Mouse (Mus musculus) kidney, adult 2 months (tissue): ENCODE results near the gene Adamts14.

Experiments
- CTCF ChIP-seq: fragments of 200-500 bp; conservative IDR thresholded peaks from 2 replicates; pipeline ENCODE4 v1.5.1; 2011; ENCODE audit warnings: low read depth, mild to moderate bottlenecking, control low read depth, low read length, moderate library complexity, mixed read lengths; ENCODE audit not compliant: insufficient read depth, insufficient read length
- POLR2A ChIP-seq: fragments of 200-500 bp; IDR thresholded peaks from one replicate; pipeline ENCODE4 v1.6.1; 2011; ENCODE audit warnings: low read depth, low read length, control low read depth

- TF ChIP-seq CTCF, result no peak
- TF ChIP-seq POLR2A, result no peak
These were observed 105.7 kb downstream of the Adamts14 start for GRCm38 (mm10) chr10:61167333-61168096.
